Mouse (Mus musculus): Measurements from ENCODE around the gene Col9a2. TPM values are rescaled to one million over a fixed set of nuclear protein-coding genes. Genes with fewer than 3 reads are reported as not detected.

Col9a2 gene
- 67.2 and 97.9 TPM in 2 replicates for polyA plus RNA-seq (2015; fragmentation: Nextera tagmentation; extraction: Ambion mirVana)

GRCm38 (mm10) chr4:121039331-121040115 lies at the start of gene Col9a2:
Col9a2 (plus strand) TSS chr4:121039385.
- H3K9me3 ChIP-seq (replicated peaks), result no peaks in the 10 kb centered on the region
- H3K9ac ChIP-seq, result peak within 1 kb of the TSS; percentile 40
- 3% methylated on average over 46 of the region's 46 CpGs for WGBS
- no peaks in the 10 kb centered on the region for H3K36me3 ChIP-seq
- peaks cover 18% of the 10 kb centered on the region for H3K27me3 ChIP-seq
- H3K4me1 ChIP-seq, result peaks cover 27% of the 10 kb centered on the region
- no peak for ATAC-seq (ENCODE audit: insufficient number of reproducible peaks, low FRiP score, low TSS enrichment, low read depth)
- peak within 1 kb of the TSS; percentile 68 for H3K4me2 ChIP-seq (replicated peaks)
- H3K4me3 ChIP-seq (replicated peaks), result peak within 1 kb of the TSS; percentile 47
- peak within 1 kb of the TSS; percentile 78; the same call in 1 of the 2 replicates for H3K27ac ChIP-seq (replicated peaks)

- Histone ChIP-seq H3K9me3 (replicated peaks) (no peaks in the 10 kb centered on the region), H3K27ac (replicated peaks) (no peak overlapping the region), H3K9ac (no peak overlapping the region), H3K27me3 (no peaks in the 10 kb centered on the region), H3K4me3 (replicated peaks) (no peak overlapping the region), H3K4me2 (replicated peaks) (no peak overlapping the region), H3K36me3 (no peaks in the 10 kb centered on the region), H3K4me1 (no peaks in the 10 kb centered on the region)
- ATAC-seq (ENCODE audit: insufficient number of reproducible peaks, low FRiP score, low TSS enrichment, low read depth), result no peak
- WGBS, result 66% methylated on average over 2 of the region's 2 CpGs
Measured at GRCm38 (mm10) chr4:120992284-120992683, 46.9 kb upstream of the Col9a2 start.

GRCm38 (mm10) chr4:120993025-120993424 lies 46.2 kb upstream of the Col9a2 start:
- ATAC-seq (ENCODE audit: insufficient number of reproducible peaks, low FRiP score, low TSS enrichment, low read depth), result no peak
- H3K27me3 ChIP-seq, result no peaks in the 10 kb centered on the region
- WGBS, result 82% methylated on average over 1 of the region's 1 CpGs
- no peak overlapping the region for H3K27ac ChIP-seq (replicated peaks)
- no peaks in the 10 kb centered on the region for H3K36me3 ChIP-seq
- H3K4me2 ChIP-seq (replicated peaks), result no peak overlapping the region
- no peaks in the 10 kb centered on the region for H3K9me3 ChIP-seq (replicated peaks)
- no peaks in the 10 kb centered on the region for H3K4me1 ChIP-seq
- H3K9ac ChIP-seq, result no peak overlapping the region
- H3K4me3 ChIP-seq (replicated peaks), result no peak overlapping the region

- no peaks in the 10 kb centered on the region for H3K36me3 ChIP-seq
- WGBS, result 53% methylated on average over 1 of the region's 1 CpGs
- no peak overlapping the region for H3K4me2 ChIP-seq (replicated peaks)
- H3K27ac ChIP-seq (replicated peaks), result no peak overlapping the region
- no peak for ATAC-seq (ENCODE audit: insufficient number of reproducible peaks, low FRiP score, low TSS enrichment, low read depth)
- no peak overlapping the region for H3K4me3 ChIP-seq (replicated peaks)
- H3K27me3 ChIP-seq, result no peaks in the 10 kb centered on the region
- H3K9me3 ChIP-seq (replicated peaks), result no peaks in the 10 kb centered on the region
- H3K4me1 ChIP-seq, result no peaks in the 10 kb centered on the region
- H3K9ac ChIP-seq, result no peak overlapping the region
Measured at GRCm38 (mm10) chr4:120995911-120996310, 43.3 kb upstream of the Col9a2 start.

GRCm38 (mm10) chr4:121001042-121001441 lies 38.1 kb upstream of the Col9a2 start:
- 77% methylated on average over 2 of the region's 2 CpGs for WGBS
- H3K4me2 ChIP-seq (replicated peaks), result no peak overlapping the region
- ATAC-seq (ENCODE audit: insufficient number of reproducible peaks, low FRiP score, low TSS enrichment, low read depth), result no peak
- no peak overlapping the region for H3K4me3 ChIP-seq (replicated peaks)
- H3K4me1 ChIP-seq, result peaks cover 10% of the 10 kb centered on the region
- no peak overlapping the region for H3K9ac ChIP-seq
- no peaks in the 10 kb centered on the region for H3K27me3 ChIP-seq
- H3K27ac ChIP-seq (replicated peaks), result no peak overlapping the region
- H3K36me3 ChIP-seq, result no peaks in the 10 kb centered on the region
- no peaks in the 10 kb centered on the region for H3K9me3 ChIP-seq (replicated peaks)

- Histone ChIP-seq H3K9me3 (replicated peaks) (no peaks in the 10 kb centered on the region), H3K4me3 (replicated peaks) (no peak overlapping the region), H3K27ac (replicated peaks) (no peak overlapping the region), H3K4me1 (peaks cover 10% of the 10 kb centered on the region), H3K4me2 (replicated peaks) (no peak overlapping the region), H3K9ac (no peak overlapping the region), H3K36me3 (no peaks in the 10 kb centered on the region), H3K27me3 (no peaks in the 10 kb centered on the region)
- ATAC-seq (ENCODE audit: insufficient number of reproducible peaks, low FRiP score, low TSS enrichment, low read depth), result no peak
- 86% methylated on average over 1 of the region's 1 CpGs for WGBS
Measured at GRCm38 (mm10) chr4:121001659-121002058, 37.5 kb upstream of the Col9a2 start.

- H3K36me3 ChIP-seq, result no peaks in the 10 kb centered on the region
- no peak overlapping the region for H3K4me2 ChIP-seq (replicated peaks)
- H3K4me1 ChIP-seq, result peaks cover 10% of the 10 kb centered on the region
- H3K27me3 ChIP-seq, result no peaks in the 10 kb centered on the region
- H3K9me3 ChIP-seq (replicated peaks), result no peaks in the 10 kb centered on the region
- H3K4me3 ChIP-seq (replicated peaks), result no peak overlapping the region
- ATAC-seq (ENCODE audit: insufficient number of reproducible peaks, low FRiP score, low TSS enrichment, low read depth), result no peak
- no peak overlapping the region for H3K9ac ChIP-seq
- 30% methylated on average over 8 of the region's 8 CpGs for WGBS
- no peak overlapping the region for H3K27ac ChIP-seq (replicated peaks)
Measured at GRCm38 (mm10) chr4:121002400-121003171, 36.6 kb upstream of the Col9a2 start.

- Histone ChIP-seq H3K9me3 (replicated peaks) (no peaks in the 10 kb centered on the region), H3K4me1 (peaks cover 10% of the 10 kb centered on the region), H3K4me2 (replicated peaks) (no peak overlapping the region), H3K4me3 (replicated peaks) (no peak overlapping the region), H3K27me3 (no peaks in the 10 kb centered on the region), H3K36me3 (no peaks in the 10 kb centered on the region), H3K27ac (replicated peaks) (no peak overlapping the region), H3K9ac (no peak overlapping the region)
- ATAC-seq (ENCODE audit: insufficient number of reproducible peaks, low FRiP score, low TSS enrichment, low read depth), result no peak
- 18% methylated on average over 3 of the region's 3 CpGs for WGBS
Measured at GRCm38 (mm10) chr4:121003611-121004091, 35.5 kb upstream of the Col9a2 start.

GRCm38 (mm10) chr4:121004679-121005078 lies 34.5 kb upstream of the Col9a2 start:
- Histone ChIP-seq H3K9me3 (replicated peaks) (no peaks in the 10 kb centered on the region), H3K4me1 (peaks cover 10% of the 10 kb centered on the region), H3K9ac (no peak overlapping the region), H3K36me3 (no peaks in the 10 kb centered on the region), H3K4me3 (replicated peaks) (no peak overlapping the region), H3K27ac (replicated peaks) (no peak overlapping the region), H3K27me3 (no peaks in the 10 kb centered on the region), H3K4me2 (replicated peaks) (no peak overlapping the region)
- WGBS, result 68% methylated on average over 4 of the region's 4 CpGs
- ATAC-seq (ENCODE audit: insufficient number of reproducible peaks, low FRiP score, low TSS enrichment, low read depth), result no peak

- H3K4me1 ChIP-seq, result peaks cover 10% of the 10 kb centered on the region
- no peak overlapping the region for H3K9ac ChIP-seq
- H3K9me3 ChIP-seq (replicated peaks), result no peaks in the 10 kb centered on the region
- no peak for ATAC-seq (ENCODE audit: insufficient number of reproducible peaks, low FRiP score, low TSS enrichment, low read depth)
- H3K27me3 ChIP-seq, result no peaks in the 10 kb centered on the region
- no peak overlapping the region for H3K4me3 ChIP-seq (replicated peaks)
- H3K36me3 ChIP-seq, result no peaks in the 10 kb centered on the region
- H3K27ac ChIP-seq (replicated peaks), result no peak overlapping the region
- no peak overlapping the region for H3K4me2 ChIP-seq (replicated peaks)
Measured at GRCm38 (mm10) chr4:121007006-121007405, 32.2 kb upstream of the Col9a2 start.

- Histone ChIP-seq H3K4me2 (replicated peaks) (no peak overlapping the region), H3K27ac (replicated peaks) (no peak overlapping the region), H3K9me3 (replicated peaks) (no peaks in the 10 kb centered on the region), H3K9ac (no peak overlapping the region), H3K36me3 (no peaks in the 10 kb centered on the region), H3K4me3 (replicated peaks) (no peak overlapping the region), H3K27me3 (no peaks in the 10 kb centered on the region), H3K4me1 (no peaks in the 10 kb centered on the region)
- no peak for ATAC-seq (ENCODE audit: insufficient number of reproducible peaks, low FRiP score, low TSS enrichment, low read depth)
- 60% methylated on average over 3 of the region's 3 CpGs for WGBS
Measured at GRCm38 (mm10) chr4:121008071-121008745, 31.0 kb upstream of the Col9a2 start.

All from embryonic facial prominence, embryonic 15.5 days (tissue).